Mouse (Mus musculus): Measurements from ENCODE around the gene Szrd1.

GRCm38 (mm10) chr4:141129190-141129710 lies 10.3 kb downstream of the Szrd1 start:
- TF ChIP-seq CTCF (IDR thresholded peaks at IDR 0.05; ENCODE audit: borderline replicate concordance, insufficient read depth, low read depth, low read length) (no peak), POLR2A (IDR thresholded peaks at IDR 0.05; ENCODE audit: borderline replicate concordance, insufficient read depth, low read length) (no peak)

All from cerebellum, adult 2 months (tissue).